8 mouse cellular contexts compared by ENCODE assay signal in genomic region chr19:6363411-6364240, GRCm38 (mm10). TPM values are rescaled to one million over a fixed set of nuclear protein-coding genes. Genes with fewer than 3 reads are reported as not detected.
DNase-seq lines count a peak whose midpoint lies in the region; ATAC-seq and TF ChIP-seq lines count a peak whose summit lies in the region.

Gene Sf1, plus strand, starts transcription at chr19:6363690.

- H3K9me3 ChIP-seq in MEL (replicated peaks; ENCODE audit: insufficient read depth, low read length) = no peaks in the 10 kb centered on the region
- no peaks in the 10 kb centered on the region for H3K9me3 ChIP-seq in forebrain, postnatal 0 days (ENCODE audit: low read length)
- H3K9me3 ChIP-seq in lung, embryonic 15.5 days = no peaks in the 10 kb centered on the region

- ATAC-seq in forebrain, postnatal 0 days = peak; percentile 97
- ATAC-seq in lung, embryonic 15.5 days (ENCODE audit: borderline replicate concordance, extremely low read depth, low FRiP score, low TSS enrichment) = peak; percentile 98

- under 1% methylated on average over 85 of the region's 85 CpGs for WGBS in cerebellum, adult 2 months
- 1% methylated on average over 83 of the region's 85 CpGs for WGBS in forebrain, postnatal 0 days
- under 1% methylated on average over 78 of the region's 85 CpGs for WGBS in lung, embryonic 15.5 days

- H3K27ac ChIP-seq in MEL (ENCODE audit: control insufficient read depth, low read depth, low read length) = peak within 1 kb of the TSS; percentile 97
- peak within 1 kb of the TSS; percentile 90 for H3K27ac ChIP-seq in cerebellum, adult 2 months (ENCODE audit: insufficient read depth, low read length)
- H3K27ac ChIP-seq in forebrain, postnatal 0 days (ENCODE audit: low read depth, low read length) = peak within 1 kb of the TSS; percentile 99
- peak within 1 kb of the TSS; percentile 97 for H3K27ac ChIP-seq in lung, embryonic 15.5 days

- H3K36me3 ChIP-seq in MEL (ENCODE audit: control insufficient read depth in 1 of 2, insufficient read depth in 2 of 2, low read length in 2 of 2) = peaks cover 31 to 45% of the 10 kb centered on the region in 2 experiments
- H3K36me3 ChIP-seq in forebrain, postnatal 0 days (ENCODE audit: insufficient read depth) = peaks cover 31% of the 10 kb centered on the region
- H3K36me3 ChIP-seq in lung, embryonic 15.5 days = peaks cover 36% of the 10 kb centered on the region

- no peaks in the 10 kb centered on the region for H3K27me3 ChIP-seq in MEL (ENCODE audit: control insufficient read depth in 1 of 2, insufficient read depth in 2 of 2, low read length in 2 of 2)
- H3K27me3 ChIP-seq in cerebellum, adult 2 months (ENCODE audit: control insufficient read depth, insufficient read depth, low read length) = no peaks in the 10 kb centered on the region
- no peaks in the 10 kb centered on the region for H3K27me3 ChIP-seq in forebrain, postnatal 0 days (ENCODE audit: insufficient read depth, low read length)
- no peaks in the 10 kb centered on the region for H3K27me3 ChIP-seq in lung, embryonic 15.5 days

- peaks cover 36% of the 10 kb centered on the region for H3K79me2 ChIP-seq in MEL (ENCODE audit: control insufficient read depth, insufficient read depth, low read length, poor library complexity)

- no peak for TF ChIP-seq CTCF in MEL (IDR thresholded peaks at IDR 0.05 in 2 of 3, conservative IDR thresholded peaks at IDR 0.05 in 1 of 3; ENCODE audit: control insufficient read depth in 1 of 3, insufficient read depth in 1 of 3, low read depth in 2 of 3, low read length in 3 of 3, poor library complexity in 1 of 3, severe bottlenecking in 1 of 3)
- no peak for TF ChIP-seq CTCF in cerebellum, adult 2 months (IDR thresholded peaks at IDR 0.05; ENCODE audit: borderline replicate concordance, insufficient read depth, low read depth, low read length)
- peak; percentile 11; the same call in 1 of the 2 replicates for TF ChIP-seq CTCF in forebrain, postnatal 0 days (IDR thresholded peaks at IDR 0.05; ENCODE audit: low read depth)

- H3K9ac ChIP-seq in MEL (ENCODE audit: control insufficient read depth, low read depth, low read length, poor library complexity, severe bottlenecking) = peak within 1 kb of the TSS; percentile 99
- H3K9ac ChIP-seq in forebrain, postnatal 0 days = peak within 1 kb of the TSS; percentile 96
- H3K9ac ChIP-seq in lung, embryonic 15.5 days = peak within 1 kb of the TSS; percentile 95

- H3K4me3 ChIP-seq in MEL (ENCODE audit: control insufficient read depth in 1 of 2, insufficient read depth in 1 of 2, low read depth in 2 of 2, low read length in 2 of 2) = peak within 1 kb of the TSS; percentile 90 to 93
- peak within 1 kb of the TSS; percentile 95 for H3K4me3 ChIP-seq in cerebellum, adult 2 months (replicated peaks; ENCODE audit: insufficient read depth, low read depth, low read length)
- peak within 1 kb of the TSS; percentile 79 for H3K4me3 ChIP-seq in forebrain, postnatal 0 days (ENCODE audit: low read depth, low read length)
- peak within 1 kb of the TSS; percentile 85 for H3K4me3 ChIP-seq in lung, embryonic 15.5 days

- TF ChIP-seq RAD21 in MEL (IDR thresholded peaks at IDR 0.05; ENCODE audit: low read depth, low read length) = no peak

- TF ChIP-seq POLR2A in MEL (IDR thresholded peaks at IDR 0.05; ENCODE audit: control insufficient read depth in 1 of 2, insufficient read depth in 1 of 2, low read depth in 1 of 2, low read length in 2 of 2, poor library complexity in 1 of 2) = peak; percentile 92
- peak; percentile 59 for TF ChIP-seq POLR2A in cerebellum, adult 2 months (IDR thresholded peaks at IDR 0.05; ENCODE audit: borderline replicate concordance, insufficient read depth, low read length)

- peaks cover 10 to 18% of the 10 kb centered on the region in 2 experiments for H3K4me1 ChIP-seq in MEL (ENCODE audit: control insufficient read depth in 1 of 2, insufficient read depth in 2 of 2, low read length in 2 of 2)
- peaks cover 2% of the 10 kb centered on the region; the same call in 1 of the 2 replicates for H3K4me1 ChIP-seq in cerebellum, adult 2 months (ENCODE audit: control insufficient read depth, insufficient read depth, low read length)
- peaks cover 4% of the 10 kb centered on the region for H3K4me1 ChIP-seq in forebrain, postnatal 0 days (ENCODE audit: insufficient read depth)
- H3K4me1 ChIP-seq in lung, embryonic 15.5 days = peaks cover 28% of the 10 kb centered on the region

- peak; percentile 100 for DNase-seq in MEL (ENCODE audit: low read depth, low spot score)
- peak; percentile 99 to 100 for DNase-seq in cerebellum, adult 2 months
- peak; percentile 100 for DNase-seq in forebrain, postnatal 0 days
- peak; percentile 100 for DNase-seq in heart, postnatal 4 days
- peak; percentile 100 for DNase-seq in layer of hippocampus, adult 8-10 months (ENCODE audit: low spot score in 2 of 2)
- DNase-seq in ovary, postnatal 10 days (ENCODE audit: low spot score) = peak; percentile 98
- DNase-seq in thymus, postnatal 10 days (ENCODE audit: low spot score in 2 of 2) = peak; percentile 100

- H3K4me2 ChIP-seq in forebrain, postnatal 0 days (ENCODE audit: low read depth) = peak within 1 kb of the TSS; percentile 65
- H3K4me2 ChIP-seq in lung, embryonic 15.5 days = peak within 1 kb of the TSS; percentile 67

- no peak for TF ChIP-seq EP300 in MEL (IDR thresholded peaks at IDR 0.05; ENCODE audit: low read depth in 1 of 2, low read length in 2 of 2)

TF ChIP-seq in MEL, 35 proteins besides CTCF, POLR2A, EP300 and RAD21 (continues in another document):
- TF ChIP-seq POLR2AphosphoS5 (IDR thresholded peaks at IDR 0.05; ENCODE audit: borderline replicate concordance, low read depth, low read length) (0 out of 2 replicates have a peak, but pooled peaks have one; percentile 6), JUND (IDR thresholded peaks at IDR 0.05; ENCODE audit: low read depth, low read length) (no peak), CHD2 (IDR thresholded peaks at IDR 0.05; ENCODE audit: low read length) (peak; percentile 80), SMC3 (IDR thresholded peaks at IDR 0.05; ENCODE audit: low read depth, low read length) (no peak), NELFE (IDR thresholded peaks at IDR 0.05; ENCODE audit: low read depth, low read length) (peak; percentile 88), ZKSCAN1 (IDR thresholded peaks at IDR 0.05; ENCODE audit: low read depth, low read length) (no peak), MAFK (IDR thresholded peaks at IDR 0.05; ENCODE audit: borderline replicate concordance, low read depth, low read length) (no peak), GABPA (IDR thresholded peaks at IDR 0.05; ENCODE audit: low read depth, low read length) (no peak), MYB (IDR thresholded peaks at IDR 0.05; ENCODE audit: low read depth, low read length) (0 out of 2 replicates have a peak, but pooled peaks have one; percentile 39), MXI1 (IDR thresholded peaks at IDR 0.05; ENCODE audit: low read depth, low read length) (peak; percentile 66), ZMIZ1 (IDR thresholded peaks at IDR 0.05; ENCODE audit: low read depth, low read length) (peak; percentile 75), MAZ (IDR thresholded peaks at IDR 0.05; ENCODE audit: low read depth, low read length) (peak; percentile 87), E2F4 (IDR thresholded peaks at IDR 0.05; ENCODE audit: borderline replicate concordance, low read depth, low read length) (no peak), KAT2A (conservative IDR thresholded peaks at IDR 0.05; ENCODE audit: low read depth, low read length) (peak; percentile 57; the same call in 1 of the 2 replicates), POLR2AphosphoS2 (IDR thresholded peaks at IDR 0.05; ENCODE audit: low read length) (peak; percentile 96), BHLHE40 (IDR thresholded peaks at IDR 0.05; ENCODE audit: borderline replicate concordance, low read depth, low read length) (no peak), TCF12 (IDR thresholded peaks at IDR 0.05; ENCODE audit: low read depth, low read length) (no peak), MEF2A (IDR thresholded peaks at IDR 0.05; ENCODE audit: extremely low read depth, insufficient replicate concordance, low read depth, low read length, poor library complexity, severe bottlenecking) (no peak), ZC3H11A (IDR thresholded peaks at IDR 0.05; ENCODE audit: low read depth, low read length) (no peak), UBTF (IDR thresholded peaks at IDR 0.05; ENCODE audit: borderline replicate concordance, insufficient read depth, low read depth, low read length) (peak; percentile 73; the same call in 1 of the 2 replicates), SIN3A (IDR thresholded peaks at IDR 0.05; ENCODE audit: low read length) (peak; percentile 12; the same call in 1 of the 2 replicates), USF2 (IDR thresholded peaks at IDR 0.05; ENCODE audit: borderline replicate concordance in 1 of 2, insufficient read depth in 1 of 2, low read depth in 1 of 2, low read length in 2 of 2) (no peak), HCFC1 (IDR thresholded peaks at IDR 0.05; ENCODE audit: low read depth, low read length) (peak; percentile 83), USF1 (IDR thresholded peaks at IDR 0.05; ENCODE audit: low read depth, low read length) (peak; percentile 59; the same call in 1 of the 2 replicates), ZNF384 (IDR thresholded peaks at IDR 0.05; ENCODE audit: low read depth, low read length) (no peak), CHD1 (IDR thresholded peaks at IDR 0.05; ENCODE audit: low read depth, low read length) (no peak), GATA1 (IDR thresholded peaks at IDR 0.05; ENCODE audit: low read depth, low read length) (no peak), ETS1 (IDR thresholded peaks at IDR 0.05; ENCODE audit: low read depth, low read length) (peak; percentile 45; the same call in 1 of the 2 replicates), MYC (IDR thresholded peaks at IDR 0.05; ENCODE audit: low read depth, low read length) (peak; percentile 77; the same call in 1 of the 2 replicates), MAX (IDR thresholded peaks at IDR 0.05; ENCODE audit: low read length) (peak; percentile 67; the same call in 1 of the 2 replicates), TBP (IDR thresholded peaks at IDR 0.05; ENCODE audit: low read depth, low read length) (peak; percentile 73; the same call in 1 of the 2 replicates)

RNA-seq across cellular contexts. Expression of gene Sf1, which starts in this region (rescaled TPM):
- 65.7 and 71.9 TPM in 2 replicates for total RNA-seq in MEL (2012; rRNA removed)
- polyA plus RNA-seq in MEL (2012; ENCODE audit: insufficient read depth in 1 of 2, insufficient read length in 2 of 2, low read depth in 1 of 2, low replicate concordance in 2 of 2, missing spikeins in 1 of 2) = 100 to 1,000 TPM; 211 to 245 TPM
- 175 and 196 TPM in 2 replicates for polyA plus RNA-seq in cerebellum, adult 2 months (2012; rRNA removed)
- total RNA-seq in forebrain, postnatal 0 days (2014; rRNA removed) = 70.0 and 113 TPM in 2 replicates
- 89.7 and 102 TPM in 2 replicates for polyA plus RNA-seq in forebrain, postnatal 0 days (2015; fragmentation: Nextera tagmentation; extraction: Ambion mirVana)
- 100 to 1,000 TPM; 181 to 188 TPM for total RNA-seq in heart, postnatal 4 days (2021)
- 100 to 1,000 TPM; 209 to 234 (median 222) TPM for total RNA-seq in layer of hippocampus, adult 8-10 months (2022)
- polyA plus RNA-seq in lung, embryonic 15.5 days (2015; fragmentation: Nextera tagmentation; extraction: Ambion mirVana) = 133 and 136 TPM in 2 replicates

Comparison
In these comparisons a context has a peak if more than half of its experiments do, and no peak if none do; other contexts are left out.
1. Peak in every context shown above with its lines: DNase-seq, ATAC-seq, H3K4me3 ChIP-seq and H3K27ac ChIP-seq.